Mouse (Mus musculus) Patski (cell line): ENCODE measurements around the gene Ropn1. TPM values are rescaled to one million over a fixed set of nuclear protein-coding genes. Genes with fewer than 3 reads are reported as not detected.
"Not testable (repeated sequence)": the region's sequence is repeated elsewhere in the genome, so short reads cannot be mapped to it uniquely, and the experiment has no call there.

ENCODE experiments used
- ATAC-seq: fragments of 100-300 bp; one replicate; pipeline ENCODE4 v1.8.0; 2021
- CTCF ChIA-PET: fragments of 350-600 bp; sonication (Branson Sonifier 250); formaldehyde crosslinking; loops from one replicate; lab custom pipeline; 2022; ENCODE audit warnings: inconsistent platforms; lab: Charles Lee
- POLR2A ChIA-PET: fragments of 350-600 bp; sonication (Branson Sonifier 250); formaldehyde crosslinking; loops from one replicate; lab custom pipeline; 2022; ENCODE audit warnings: antibody characterized with exemption, inconsistent platforms; lab: Charles Lee
- DNase-seq: peaks from one replicate; pipeline ENCODE4 v3.0.0-alpha.2; 2011; ENCODE audit warnings: low read depth, low spot score
- H3K27me3 ChIP-seq: fragments of 371-371 bp; one replicate; pipeline ENCODE4 v1.5.1; 2021
- CTCF ChIP-seq: fragments of 100-300 bp; IDR thresholded peaks from one replicate; pipeline ENCODE4 v1.5.1; 2021
- in situ Hi-C: fragments of 300-500 bp; cut with MboI; formaldehyde crosslinking; loops from 3 replicates; pipeline ENCODE4 v1.11.1; 2018; ENCODE audit warnings: low pct_unique_long_range_greater_than_20kb, mixed read lengths
- polyA plus RNA-seq: library from polyadenylated mRNA; unstranded; gene quantifications from one replicate; pipeline ENCODE4 v1.2.3, GENCODE M21; 2021

Gene Ropn1
- polyA plus RNA-seq, 1 experiment from 2014 or later = not detected

GRCm38 (mm10) chr16:34653023-34653422, 3.3 kb downstream of the Ropn1 start:
- TF ChIP-seq CTCF = no peak
- DNase-seq = no peak
- ChIA-PET POLR2A (interaction anchor here (1.0 kb wide), 1 partner anchor 19 kb away, joined by 5 read pairs; no protein-coding TSS in a partner anchor), CTCF (no interaction called here)
- no peak for ATAC-seq
- peaks cover 16% of the 10 kb centered on the region for H3K27me3 ChIP-seq
- in situ Hi-C loops = no loop called here

- CTCF ChIA-PET, ATAC-seq, H3K27me3 ChIP-seq, in situ Hi-C loops, DNase-seq: not testable (repeated sequence)
- POLR2A ChIA-PET = interaction anchor here (0.7 kb wide), 1 partner anchor 120 kb away, joined by 7 read pairs; no protein-coding TSS in a partner anchor
These were observed 7.8 kb downstream of the Ropn1 start for GRCm38 (mm10) chr16:34657566-34657965.

DNA sequence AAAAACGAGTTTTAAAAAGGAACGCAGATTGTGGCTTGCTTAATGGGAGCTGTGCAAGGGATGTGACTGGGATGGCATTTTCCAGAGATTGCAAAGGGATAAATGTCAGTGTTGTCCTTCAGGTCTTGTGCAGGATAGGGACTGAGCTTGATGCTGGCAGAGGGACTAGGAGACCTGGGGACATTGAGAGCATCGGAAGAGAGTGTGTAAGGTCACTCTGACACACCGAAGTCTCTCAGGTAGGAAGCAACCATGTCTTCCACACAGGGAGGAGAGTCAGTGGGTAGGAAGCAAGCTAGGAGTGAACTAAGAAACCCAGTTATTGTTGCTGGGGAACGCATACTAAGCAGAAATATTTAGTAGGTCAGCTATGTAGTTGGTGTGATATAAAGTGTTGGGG, 8.3 kb downstream of the Ropn1 start:
- ATAC-seq (no peak), DNase-seq (no peak)
- ChIA-PET CTCF (interaction anchor here (0.8 kb wide), 1 partner anchor 9 kb away, joined by 3 read pairs; no protein-coding TSS in a partner anchor), POLR2A (interaction anchor here (0.7 kb wide), 1 partner anchor 120 kb away, joined by 7 read pairs; no protein-coding TSS in a partner anchor)
- TF ChIP-seq CTCF = no peak
- in situ Hi-C loops = no loop called here
- H3K27me3 ChIP-seq = peaks cover 8% of the 10 kb centered on the region

DNA sequence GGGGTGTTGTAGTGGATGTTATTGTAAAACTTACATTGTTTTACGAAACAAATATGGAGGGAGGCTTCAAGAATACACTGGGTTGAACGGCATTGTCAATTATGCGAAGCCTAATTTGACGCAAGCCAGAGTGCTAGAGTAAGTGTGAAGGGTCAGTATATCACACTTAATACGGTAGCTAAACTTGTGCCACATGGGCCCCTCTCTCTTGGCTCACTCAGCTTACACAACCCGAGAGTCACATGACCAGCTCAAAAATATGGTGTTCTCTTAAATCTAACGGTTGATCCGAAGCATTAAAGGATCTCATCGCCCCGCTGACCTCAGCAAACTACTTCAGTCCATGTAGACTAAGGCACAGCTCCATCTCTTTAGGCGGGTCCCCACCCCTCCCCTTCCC, 8.7 kb downstream of the Ropn1 start:
- CTCF ChIA-PET = interaction anchor here (0.8 kb wide), 1 partner anchor 9 kb away, joined by 3 read pairs; no protein-coding TSS in a partner anchor
- no peak for DNase-seq
- in situ Hi-C loops = no loop called here
- peaks cover 8% of the 10 kb centered on the region for H3K27me3 ChIP-seq
- no peak for ATAC-seq
- TF ChIP-seq CTCF = no peak
- POLR2A ChIA-PET = interaction anchor here (0.7 kb wide), 1 partner anchor 121 kb away, joined by 7 read pairs; no protein-coding TSS in a partner anchor

GRCm38 (mm10) chr16:34664553-34664952, 14.8 kb downstream of the Ropn1 start:
- CTCF ChIA-PET = interaction anchor here (1.3 to 1.4 kb wide), 2 partner anchors 29 to 36 kb away, joined by 3 read pairs; no protein-coding TSS in a partner anchor
- no peak for TF ChIP-seq CTCF
- in situ Hi-C loops = loop anchor here (10.0 kb wide), 1 partner anchor 130 kb away; no protein-coding TSS in a partner anchor
- POLR2A ChIA-PET = no interaction called here
- peaks cover 6% of the 10 kb centered on the region for H3K27me3 ChIP-seq
- DNase-seq = no peak
- ATAC-seq = no peak

DNA sequence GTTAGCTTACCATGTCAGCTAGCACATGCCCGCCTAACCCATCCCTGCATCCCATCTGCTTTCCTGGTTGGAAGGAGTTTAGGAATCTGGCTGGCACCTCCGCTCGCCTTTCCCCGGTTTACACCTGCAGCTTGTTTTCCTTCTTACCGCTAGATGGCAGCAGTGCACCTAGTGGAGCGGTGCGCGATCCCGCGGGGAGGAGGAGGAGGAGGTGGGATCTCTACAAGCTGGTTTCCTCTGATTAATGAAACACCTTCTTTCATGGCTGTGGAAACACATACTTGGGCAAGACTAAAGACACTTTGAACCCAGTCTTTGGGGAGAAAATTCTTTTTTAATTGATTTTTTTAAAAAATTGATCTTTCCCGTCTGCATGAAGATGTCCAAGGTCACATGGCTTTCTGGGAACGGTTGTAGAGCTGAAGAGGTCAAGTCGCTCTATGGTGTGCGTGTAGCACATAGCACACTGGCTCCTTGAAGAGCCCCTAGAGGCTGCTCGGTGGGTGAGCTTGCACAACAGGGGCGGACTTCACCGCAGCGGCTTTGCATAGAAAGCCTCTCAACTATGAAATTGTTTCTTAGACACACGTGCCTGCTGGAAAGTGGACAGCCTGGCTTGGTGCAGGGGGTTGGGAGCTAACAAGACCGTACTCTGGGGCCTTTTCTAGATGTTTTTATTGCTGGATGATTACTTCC, 17.5 kb downstream of the Ropn1 start:
- CTCF ChIA-PET = interaction anchor here (0.9 to 2.9 kb wide), 20 partner anchors 8 to 474 kb away, joined by 3 to 35 read pairs (median 4); no protein-coding TSS in a partner anchor
- TF ChIP-seq CTCF = peak; percentile 97
- peaks cover 6% of the 10 kb centered on the region for H3K27me3 ChIP-seq
- in situ Hi-C loops = loop anchor here (5.0 to 10.0 kb wide), 3 partner anchors 35 to 300 kb away; no protein-coding TSS in a partner anchor
- POLR2A ChIA-PET = interaction anchor here (0.7 to 1.4 kb wide), 3 partner anchors 24 to 201 kb away, joined by 3 to 7 read pairs (median 3); partner anchors contain the start of gene Kalrn
- peak; percentile 19 for DNase-seq
- ATAC-seq = peak; percentile 84

GRCm38 (mm10) chr16:34668341-34668740, 18.6 kb downstream of the Ropn1 start:
- CTCF ChIA-PET = interaction anchor here (1.5 to 2.9 kb wide), 3 partner anchors 13 to 307 kb away, joined by 4 to 35 read pairs (median 5); no protein-coding TSS in a partner anchor
- POLR2A ChIA-PET = interaction anchor here (1.4 kb wide), 1 partner anchor 23 kb away, joined by 7 read pairs; no protein-coding TSS in a partner anchor
- H3K27me3 ChIP-seq = peaks cover 6% of the 10 kb centered on the region
- TF ChIP-seq CTCF = no peak
- no peak for ATAC-seq
- no peak for DNase-seq
- in situ Hi-C loops = loop anchor here (5.0 to 10.0 kb wide), 3 partner anchors 34 to 299 kb away; no protein-coding TSS in a partner anchor

DNA sequence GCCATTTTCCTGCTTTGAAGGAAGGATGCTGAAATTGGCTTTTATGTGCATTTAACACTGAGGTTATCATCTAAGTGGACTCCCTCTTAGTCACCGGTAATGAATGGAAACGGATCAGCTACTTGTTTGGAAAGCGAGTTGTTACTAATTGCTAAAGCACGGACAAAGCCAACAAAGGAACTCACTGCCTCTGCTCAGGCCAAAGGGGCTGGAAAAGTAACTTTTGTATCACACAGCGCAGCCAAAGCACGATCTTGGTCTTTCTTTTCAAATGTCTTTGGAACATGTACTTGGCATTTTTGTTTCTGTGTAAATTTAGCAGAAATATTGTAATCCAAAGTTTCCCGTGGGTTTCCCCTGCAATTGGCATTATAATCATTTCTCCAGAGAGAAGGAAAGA, 22.2 kb downstream of the Ropn1 start:
- no peak for TF ChIP-seq CTCF
- no peaks in the 10 kb centered on the region for H3K27me3 ChIP-seq
- in situ Hi-C loops = no loop called here
- ChIA-PET CTCF (interaction anchor here (1.5 to 2.5 kb wide), 2 partner anchors 28 kb away, joined by 4 to 14 read pairs; no protein-coding TSS in a partner anchor), POLR2A (no interaction called here)
- DNase-seq = no peak
- ATAC-seq = no peak

- no peak for TF ChIP-seq CTCF
These were observed 23.1 kb downstream of the Ropn1 start for GRCm38 (mm10) chr16:34672822-34673221.

GRCm38 (mm10) chr16:34674365-34674764, 24.6 kb downstream of the Ropn1 start:
- no peak for TF ChIP-seq CTCF
- ATAC-seq = no peak
- in situ Hi-C loops = no loop called here
- CTCF ChIA-PET = interaction anchor here (2.5 kb wide), 2 partner anchors 8 to 26 kb away, joined by 10 to 14 read pairs; no protein-coding TSS in a partner anchor
- DNase-seq = no peak
- no peaks in the 10 kb centered on the region for H3K27me3 ChIP-seq
- POLR2A ChIA-PET = interaction anchor here (1.1 kb wide), 1 partner anchor 27 kb away, joined by 3 read pairs; no protein-coding TSS in a partner anchor

More at GRCm38 (mm10) chr16:34672822-34673221, 23.1 kb downstream of the Ropn1 start:
- in situ Hi-C loops = no loop called here
- DNase-seq (no peak), ATAC-seq (no peak)
- ChIA-PET CTCF (interaction anchor here (2.5 kb wide), 1 partner anchor 27 kb away, joined by 14 read pairs; no protein-coding TSS in a partner anchor), POLR2A (no interaction called here)
- H3K27me3 ChIP-seq = no peaks in the 10 kb centered on the region
